Mouse (Mus musculus) lung, embryonic 15.5 days (tissue): Measurements from ENCODE around the gene Cabcoco1. TPM values are rescaled to one million over a fixed set of nuclear protein-coding genes. Genes with fewer than 3 reads are reported as not detected.

Experiments used
- ATAC-seq: fragments of 200-750 bp; cut with Nextera tagmentation; 2 replicates; pipeline ENCODE4 v1.8.0; 2017; ENCODE audit warnings: moderate number of reproducible peaks, borderline replicate concordance; ENCODE audit not compliant: low FRiP score, low TSS enrichment; ENCODE audit errors: extremely low read depth
- H3K27ac ChIP-seq: fragments of 300-500 bp; sonication (generic); 2 replicates; pipeline ENCODE4 v1.5.1; 2015; ENCODE audit warnings: moderate library complexity, mild to moderate bottlenecking, inconsistent platforms
- H3K27me3 ChIP-seq: fragments of 300-500 bp; sonication (generic); 2 replicates; pipeline ENCODE4 v1.6.1; 2015; ENCODE audit warnings: inconsistent platforms
- H3K36me3 ChIP-seq: fragments of 300-500 bp; sonication (generic); 2 replicates; pipeline ENCODE4 v1.6.1; 2015; ENCODE audit warnings: inconsistent platforms
- H3K4me1 ChIP-seq: fragments of 300-500 bp; sonication (generic); 2 replicates; pipeline ENCODE4 v1.6.1; 2015; ENCODE audit warnings: inconsistent platforms
- H3K4me2 ChIP-seq: fragments of 300-500 bp; sonication (generic); 2 replicates; pipeline ENCODE4 v1.6.1; 2015; ENCODE audit warnings: inconsistent platforms, mild to moderate bottlenecking, moderate library complexity
- H3K4me3 ChIP-seq: fragments of 300-500 bp; sonication (generic); 2 replicates; pipeline ENCODE4 v1.5.1; 2015; ENCODE audit warnings: mild to moderate bottlenecking, inconsistent platforms
- H3K9ac ChIP-seq: fragments of 300-500 bp; sonication (generic); 2 replicates; pipeline ENCODE4 v1.6.1; 2015; ENCODE audit warnings: inconsistent platforms
- H3K9me3 ChIP-seq: fragments of 300-500 bp; sonication (generic); 2 replicates; pipeline ENCODE4 v1.6.1; 2016; ENCODE audit warnings: inconsistent platforms
- WGBS: fragments of 180-500 bp; shearing (Covaris S2); methylation state at CpG from one replicate; pipeline ENCODE4 v1.1.7; 2015; 5-methylcytosine and 5-hydroxymethylcytosine counted together
- polyA plus RNA-seq: library from polyadenylated mRNA; unstranded; fragments of >200 nt; fragmentation: Nextera tagmentation; extraction: Ambion mirVana; gene quantifications from 2 replicates; pipeline ENCODE4 v1.2.1, GENCODE M21; 2015

Gene Cabcoco1
- polyA plus RNA-seq, 1 experiment from 2014 or later: 6.0 TPM

GRCm38 (mm10) chr10:68431346-68431745, 110.3 kb downstream of the Cabcoco1 start:
- Histone ChIP-seq H3K4me2 (no peak overlapping the region), H3K4me1 (no peaks in the 10 kb centered on the region), H3K4me3 (no peak overlapping the region), H3K27me3 (no peaks in the 10 kb centered on the region), H3K27ac (no peak overlapping the region), H3K36me3 (no peaks in the 10 kb centered on the region), H3K9ac (no peak overlapping the region), H3K9me3 (no peaks in the 10 kb centered on the region)
- no peak for ATAC-seq
- WGBS: 74% methylated on average over 6 of the region's 6 CpGs

GRCm38 (mm10) chr10:68430929-68431328, 110.8 kb downstream of the Cabcoco1 start:
- Histone ChIP-seq H3K4me3 (no peak overlapping the region), H3K9ac (no peak overlapping the region), H3K27ac (no peak overlapping the region), H3K9me3 (no peaks in the 10 kb centered on the region), H3K36me3 (no peaks in the 10 kb centered on the region), H3K4me1 (no peaks in the 10 kb centered on the region), H3K4me2 (no peak overlapping the region), H3K27me3 (no peaks in the 10 kb centered on the region)
- ATAC-seq: no peak
- WGBS: 80% methylated on average over 13 of the region's 13 CpGs

GRCm38 (mm10) chr10:68420393-68420920, 121.2 kb downstream of the Cabcoco1 start:
- Histone ChIP-seq H3K4me1 (no peaks in the 10 kb centered on the region), H3K9me3 (no peaks in the 10 kb centered on the region), H3K27ac (no peak overlapping the region), H3K4me2 (no peak overlapping the region), H3K36me3 (no peaks in the 10 kb centered on the region), H3K9ac (no peak overlapping the region), H3K4me3 (no peak overlapping the region), H3K27me3 (no peaks in the 10 kb centered on the region)
- WGBS: 86% methylated on average over 7 of the region's 7 CpGs
- ATAC-seq: no peak

- ATAC-seq: no peak
- Histone ChIP-seq H3K27ac (no peak overlapping the region), H3K4me1 (no peaks in the 10 kb centered on the region), H3K36me3 (no peaks in the 10 kb centered on the region), H3K9ac (no peak overlapping the region), H3K27me3 (no peaks in the 10 kb centered on the region), H3K9me3 (no peaks in the 10 kb centered on the region), H3K4me2 (no peak overlapping the region), H3K4me3 (no peak overlapping the region)
- WGBS: 44% methylated on average over 2 of the region's 2 CpGs
These were observed 121.8 kb downstream of the Cabcoco1 start for GRCm38 (mm10) chr10:68419893-68420292.

GRCm38 (mm10) chr10:68417074-68417790, 124.5 kb downstream of the Cabcoco1 start:
- Histone ChIP-seq H3K4me2 (no peak overlapping the region), H3K4me3 (no peak overlapping the region), H3K27me3 (no peaks in the 10 kb centered on the region), H3K36me3 (no peaks in the 10 kb centered on the region), H3K9me3 (no peaks in the 10 kb centered on the region), H3K9ac (no peak overlapping the region), H3K4me1 (no peaks in the 10 kb centered on the region), H3K27ac (no peak overlapping the region)
- WGBS: 72% methylated on average over 13 of the region's 13 CpGs
- ATAC-seq: no peak

GRCm38 (mm10) chr10:68405936-68406335, 135.8 kb downstream of the Cabcoco1 start:
- no peaks in the 10 kb centered on the region for H3K9me3 ChIP-seq
- H3K27ac ChIP-seq: no peak overlapping the region
- no peaks in the 10 kb centered on the region for H3K27me3 ChIP-seq
- H3K36me3 ChIP-seq: no peaks in the 10 kb centered on the region
- H3K4me1 ChIP-seq: no peaks in the 10 kb centered on the region
- no peak for ATAC-seq
- H3K4me3 ChIP-seq: no peak overlapping the region
- no peak overlapping the region for H3K9ac ChIP-seq
- WGBS: 88% methylated on average over 4 of the region's 4 CpGs
- H3K4me2 ChIP-seq: no peak overlapping the region

- H3K9me3 ChIP-seq: no peaks in the 10 kb centered on the region
- H3K4me2 ChIP-seq: 0 out of 2 replicates have a peak overlapping the region, but pooled peaks have one; percentile 11
- no peak overlapping the region for H3K4me3 ChIP-seq
- H3K4me1 ChIP-seq: peaks cover 11% of the 10 kb centered on the region; the same call in 1 of the 2 replicates
- peak overlapping the region; percentile 54 for H3K27ac ChIP-seq
- H3K36me3 ChIP-seq: no peaks in the 10 kb centered on the region
- no peaks in the 10 kb centered on the region for H3K27me3 ChIP-seq
- no peak overlapping the region for H3K9ac ChIP-seq
- ATAC-seq: no peak
- 23% methylated on average over 8 of the region's 8 CpGs for WGBS
These were observed 144.9 kb downstream of the Cabcoco1 start for GRCm38 (mm10) chr10:68396786-68397185.

- H3K36me3 ChIP-seq: no peaks in the 10 kb centered on the region
- peaks cover 11% of the 10 kb centered on the region; the same call in 1 of the 2 replicates for H3K4me1 ChIP-seq
- no peaks in the 10 kb centered on the region for H3K27me3 ChIP-seq
- H3K27ac ChIP-seq: peak overlapping the region; percentile 46; the same call in 1 of the 2 replicates
- ATAC-seq: peak; percentile 31; the same call in 1 of the 2 replicates
- no peak overlapping the region for H3K9ac ChIP-seq
- H3K4me3 ChIP-seq: no peak overlapping the region
- H3K9me3 ChIP-seq: no peaks in the 10 kb centered on the region
- no peak overlapping the region for H3K4me2 ChIP-seq
- 22% methylated on average over 2 of the region's 2 CpGs for WGBS
These were observed 145.6 kb downstream of the Cabcoco1 start for GRCm38 (mm10) chr10:68396083-68396482.

- no peak for ATAC-seq
- 61% methylated on average over 4 of the region's 4 CpGs for WGBS
- Histone ChIP-seq H3K4me3 (no peak overlapping the region), H3K4me1 (peaks cover 5% of the 10 kb centered on the region; the same call in 1 of the 2 replicates), H3K27ac (no peak overlapping the region), H3K36me3 (no peaks in the 10 kb centered on the region), H3K4me2 (no peak overlapping the region), H3K27me3 (no peaks in the 10 kb centered on the region), H3K9me3 (no peaks in the 10 kb centered on the region), H3K9ac (no peak overlapping the region)
These were observed 150.1 kb downstream of the Cabcoco1 start for GRCm38 (mm10) chr10:68391640-68392039.

GRCm38 (mm10) chr10:68388802-68389201, 152.9 kb downstream of the Cabcoco1 start:
- Histone ChIP-seq H3K4me1 (no peaks in the 10 kb centered on the region), H3K27ac (no peak overlapping the region), H3K36me3 (no peaks in the 10 kb centered on the region), H3K4me3 (no peak overlapping the region), H3K9ac (no peak overlapping the region), H3K4me2 (no peak overlapping the region), H3K27me3 (no peaks in the 10 kb centered on the region), H3K9me3 (no peaks in the 10 kb centered on the region)
- ATAC-seq: no peak
- 80% methylated on average over 4 of the region's 4 CpGs for WGBS

- H3K4me2 ChIP-seq: no peak overlapping the region
- no peaks in the 10 kb centered on the region for H3K27me3 ChIP-seq
- no peaks in the 10 kb centered on the region for H3K9me3 ChIP-seq
- 61% methylated on average over 7 of the region's 7 CpGs for WGBS
- no peak overlapping the region for H3K27ac ChIP-seq
- H3K4me1 ChIP-seq: no peaks in the 10 kb centered on the region
- no peak overlapping the region for H3K4me3 ChIP-seq
- no peak for ATAC-seq
- no peak overlapping the region for H3K9ac ChIP-seq
- H3K36me3 ChIP-seq: no peaks in the 10 kb centered on the region
These were observed 153.6 kb downstream of the Cabcoco1 start for GRCm38 (mm10) chr10:68388138-68388537.
